In the genomic region with DNA sequence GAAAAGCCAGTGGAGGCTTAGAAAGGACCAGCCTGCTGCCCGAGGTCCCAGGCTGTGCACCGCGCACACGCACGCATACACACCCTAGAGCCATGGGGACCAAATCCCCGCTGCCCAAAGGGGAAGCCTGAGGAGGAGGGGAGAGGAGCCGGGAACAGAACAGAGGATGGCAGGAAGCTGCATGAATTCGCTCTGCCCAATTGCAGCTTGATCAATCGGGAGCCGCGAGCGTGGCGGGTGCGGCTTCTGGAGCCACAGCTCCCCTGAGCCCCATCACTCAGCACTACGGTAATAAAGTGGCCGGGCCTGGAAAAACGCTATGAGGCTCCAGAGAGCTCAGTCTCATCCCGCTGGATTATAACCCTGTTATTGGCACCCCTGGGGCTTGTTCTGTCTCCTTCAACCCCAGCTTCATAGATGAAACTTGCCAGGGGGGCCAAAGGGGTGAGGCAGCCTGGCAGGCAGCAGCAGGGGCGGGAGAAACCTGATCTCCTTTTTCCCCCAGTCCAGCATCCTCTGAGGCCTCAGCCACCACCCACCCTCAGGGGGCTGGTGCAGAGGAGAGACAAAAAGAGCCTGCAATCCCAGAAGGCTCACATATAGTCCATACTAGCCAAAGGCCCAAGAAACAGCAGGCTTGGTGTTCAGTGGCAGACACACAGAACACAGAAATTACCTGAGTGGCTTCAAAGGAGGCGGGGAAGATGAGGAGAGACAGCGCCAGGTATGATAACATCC, we compare ENCODE assay signal across 9 mouse cellular contexts. TPM values are rescaled to one million over a fixed set of nuclear protein-coding genes. Genes with fewer than 3 reads are reported as not detected.
A peak's percentile ranks its signal among the peaks of the same experiment; 100 is the strongest.
DNase-seq lines count a peak whose midpoint lies in the region; ATAC-seq and TF ChIP-seq lines count a peak whose summit lies in the region.
"Had no signal": no experiment of that assay in that cellular context is flagged by ENCODE, and none has a peak within 500 bp of the region (broad histone marks: within the 10 kb centered on the region; RNA-seq: fewer than 3 reads in every experiment).

No protein-coding gene starts in this region.

- no peak for TF ChIP-seq CTCF in thymus, adult 2 months (IDR thresholded peaks at IDR 0.05; ENCODE audit: borderline replicate concordance, control insufficient read depth, extremely low read depth, insufficient read depth, low read length, poor library complexity)

- peak overlapping the region; percentile 47 for H3K9ac ChIP-seq in forebrain, embryonic 12.5 days
- H3K9ac ChIP-seq in limb, embryonic 15.5 days: no peak overlapping the region

- TF ChIP-seq POLR2A in thymus, adult 2 months (IDR thresholded peaks at IDR 0.05; ENCODE audit: control insufficient read depth, extremely low read depth, insufficient read depth, low read length, poor library complexity): no peak

- peaks cover 46% of the 10 kb centered on the region for H3K27me3 ChIP-seq in heart, embryonic 10.5 days (ENCODE audit: insufficient read depth, poor library complexity, severe bottlenecking)
- peaks cover 31% of the 10 kb centered on the region for H3K27me3 ChIP-seq in forebrain, embryonic 12.5 days
- peaks cover 13% of the 10 kb centered on the region; the same call in 1 of the 2 replicates for H3K27me3 ChIP-seq in limb, embryonic 15.5 days
- H3K27me3 ChIP-seq in thymus, adult 2 months (ENCODE audit: control insufficient read depth, insufficient read depth, low read length): peaks cover 4% of the 10 kb centered on the region; the same call in 1 of the 2 replicates

- H3K36me3 ChIP-seq in heart, embryonic 10.5 days: no peaks in the 10 kb centered on the region
- H3K36me3 ChIP-seq in forebrain, embryonic 12.5 days (replicated peaks): no peaks in the 10 kb centered on the region
- no peaks in the 10 kb centered on the region for H3K36me3 ChIP-seq in limb, embryonic 15.5 days
- no peaks in the 10 kb centered on the region for H3K36me3 ChIP-seq in thymus, adult 2 months (ENCODE audit: control insufficient read depth, insufficient read depth, low read length)

- H3K27ac ChIP-seq in heart, embryonic 10.5 days: no peak overlapping the region
- no peak overlapping the region for H3K27ac ChIP-seq in forebrain, embryonic 12.5 days
- H3K27ac ChIP-seq in limb, embryonic 15.5 days: no peak overlapping the region
- H3K27ac ChIP-seq in thymus, adult 2 months (ENCODE audit: control insufficient read depth, insufficient read depth, low read length): no peak overlapping the region

- no peak for ATAC-seq in forebrain, embryonic 12.5 days (ENCODE audit: low FRiP score)
- ATAC-seq in limb, embryonic 15.5 days (ENCODE audit: insufficient number of reproducible peaks, low FRiP score, low TSS enrichment, low read depth): no peak

- WGBS in heart, embryonic 10.5 days: 14% methylated on average over 21 of the region's 21 CpGs
- 10% methylated on average over 21 of the region's 21 CpGs for WGBS in forebrain, embryonic 12.5 days
- WGBS in limb, embryonic 15.5 days: 12% methylated on average over 21 of the region's 21 CpGs
- 26% methylated on average over 21 of the region's 21 CpGs for WGBS in thymus, adult 2 months

- intact Hi-C loops in left cerebral cortex, postnatal 10 days (cut with DNase I): loop anchor here (10.0 kb wide), 1 partner anchor 191 kb away; no protein-coding TSS in a partner anchor

- peaks cover 25% of the 10 kb centered on the region for H3K4me1 ChIP-seq in heart, embryonic 10.5 days
- H3K4me1 ChIP-seq in forebrain, embryonic 12.5 days: peaks cover 38% of the 10 kb centered on the region
- peaks cover 22% of the 10 kb centered on the region for H3K4me1 ChIP-seq in limb, embryonic 15.5 days
- no peaks in the 10 kb centered on the region for H3K4me1 ChIP-seq in thymus, adult 2 months (replicated peaks; ENCODE audit: control insufficient read depth, insufficient read depth, low read length)

- H3K4me3 ChIP-seq in heart, embryonic 10.5 days: peak overlapping the region; percentile 50
- H3K4me3 ChIP-seq in forebrain, embryonic 12.5 days (replicated peaks): peak overlapping the region; percentile 29
- peak overlapping the region; percentile 19 for H3K4me3 ChIP-seq in limb, embryonic 15.5 days
- H3K4me3 ChIP-seq in thymus, adult 2 months (ENCODE audit: control insufficient read depth, insufficient read depth, low read length): no peak overlapping the region

- peak overlapping the region; percentile 56 for H3K4me2 ChIP-seq in forebrain, embryonic 12.5 days
- peak overlapping the region; percentile 41 for H3K4me2 ChIP-seq in limb, embryonic 15.5 days

- peak; percentile 73 for DNase-seq in heart, embryonic 10.5 days (ENCODE audit: low spot score)
- no peak for DNase-seq in heart, adult 8-10 months (ENCODE audit: low spot score)
- DNase-seq in ES-CJ7 (ENCODE audit: low read depth, low spot score): peak; percentile 13
- DNase-seq in thymus, postnatal 4 days: no peak
- no peak for DNase-seq in left cerebral cortex, postnatal 10 days (ENCODE audit: extremely low spot score in 1 of 2, low spot score in 2 of 2)
- no peak for DNase-seq in thymus, adult 2 months

- no peaks in the 10 kb centered on the region for H3K9me3 ChIP-seq in heart, embryonic 10.5 days
- H3K9me3 ChIP-seq in forebrain, embryonic 12.5 days: no peaks in the 10 kb centered on the region
- H3K9me3 ChIP-seq in limb, embryonic 15.5 days: no peaks in the 10 kb centered on the region

RNA-seq across cellular contexts. Expression of a gene that starts 29.4 kb away (rescaled TPM):
- polyA plus RNA-seq in heart, embryonic 10.5 days (2016; fragmentation: Nextera tagmentation; extraction: Ambion mirVana): 0.92 and 2.3 TPM in 2 replicates
- total RNA-seq in heart, adult 8-10 months (2022): 1 to 10 TPM; 1.0 to 1.7 (median 1.2) TPM
- polyA plus RNA-seq in forebrain, embryonic 12.5 days (2016; fragmentation: Nextera tagmentation; extraction: Ambion mirVana): 9.4 and 10.5 TPM in 2 replicates
- polyA plus RNA-seq in limb, embryonic 15.5 days (2015; fragmentation: Nextera tagmentation; extraction: Ambion mirVana): 3.6 and 4.5 TPM in 2 replicates
- total RNA-seq in left cerebral cortex, postnatal 10 days (2021): 100 to 1,000 TPM; 368 to 379 TPM
- 5.2 and 5.3 TPM in 2 replicates for polyA plus RNA-seq in thymus, adult 2 months (2012; rRNA removed)

RNA-seq across cellular contexts. Expression of a gene that starts 38.8 kb away (rescaled TPM):
- polyA plus RNA-seq in heart, embryonic 10.5 days (2016; fragmentation: Nextera tagmentation; extraction: Ambion mirVana): 0.64 and 1.4 TPM in 2 replicates
- not detected for total RNA-seq in heart, adult 8-10 months (2022)
- not detected in 2 replicates for polyA plus RNA-seq in forebrain, embryonic 12.5 days (2016; fragmentation: Nextera tagmentation; extraction: Ambion mirVana)
- polyA plus RNA-seq in limb, embryonic 15.5 days (2015; fragmentation: Nextera tagmentation; extraction: Ambion mirVana): 1.00 and 3.4 TPM in 2 replicates
- total RNA-seq in left cerebral cortex, postnatal 10 days (2021): not detected
- polyA plus RNA-seq in thymus, adult 2 months (2012; rRNA removed): 2.2 TPM in 2 replicates
- total RNA-seq: heart, adult 18-20 months had no signal

RNA-seq across cellular contexts. Expression of a gene that starts 39.2 kb away (rescaled TPM):
- 22.5 and 39.4 TPM in 2 replicates for polyA plus RNA-seq in heart, embryonic 10.5 days (2016; fragmentation: Nextera tagmentation; extraction: Ambion mirVana)
- total RNA-seq in heart, adult 8-10 months (2022): 10 to 100 TPM in 3 of 4 experiments, 1 to 10 TPM in 1; 9.4 to 14.7 (median 10.7) TPM
- polyA plus RNA-seq in forebrain, embryonic 12.5 days (2016; fragmentation: Nextera tagmentation; extraction: Ambion mirVana): 3.0 and 3.8 TPM in 2 replicates
- polyA plus RNA-seq in limb, embryonic 15.5 days (2015; fragmentation: Nextera tagmentation; extraction: Ambion mirVana): 49.1 and 52.2 TPM in 2 replicates
- 10 to 100 TPM; 21.2 to 28.0 TPM for total RNA-seq in left cerebral cortex, postnatal 10 days (2021)
- polyA plus RNA-seq in thymus, adult 2 months (2012; rRNA removed): 3.5 and 3.6 TPM in 2 replicates

Comparison
In these comparisons a context has a peak if more than half of its experiments do, and no peak if none do; other contexts are left out.
1. DNase-seq: peak in heart, embryonic 10.5 days (single experiment) and ES-CJ7 (single experiment); none in heart, adult 8-10 months (single experiment), thymus, postnatal 4 days (single experiment), left cerebral cortex, postnatal 10 days (0 of 2) and thymus, adult 2 months (single experiment).